Mouse (Mus musculus): Measurements from ENCODE around the gene Arhgef10l.

DNA sequence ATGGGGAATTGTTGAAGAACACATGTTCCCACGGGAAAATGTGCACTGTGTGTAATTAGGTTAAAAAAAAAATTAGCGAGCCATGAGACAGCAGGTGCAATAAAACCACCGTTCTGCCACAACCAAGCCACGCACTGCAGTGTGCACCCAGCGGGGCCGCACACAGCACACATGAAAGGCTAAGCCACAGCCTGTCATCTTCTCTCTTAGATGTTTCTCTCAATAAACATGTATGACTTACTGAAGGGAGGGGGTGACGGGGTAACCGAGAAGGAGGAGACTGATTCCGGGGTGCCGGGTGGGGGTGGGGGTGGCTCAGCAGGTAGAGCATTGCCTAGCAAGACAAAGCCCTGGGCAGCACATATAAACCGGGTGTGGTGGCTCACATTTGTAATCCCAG, 64.7 kb downstream of the Arhgef10l start:
- TF ChIP-seq CTCF (IDR thresholded peaks at IDR 0.05; ENCODE audit: extremely low read depth, insufficient read length, insufficient replicate concordance, low read depth, low read length) (no peak), POLR2A (IDR thresholded peaks at IDR 0.05; ENCODE audit: low read depth, low read length) (no peak)
